In the genomic region with DNA sequence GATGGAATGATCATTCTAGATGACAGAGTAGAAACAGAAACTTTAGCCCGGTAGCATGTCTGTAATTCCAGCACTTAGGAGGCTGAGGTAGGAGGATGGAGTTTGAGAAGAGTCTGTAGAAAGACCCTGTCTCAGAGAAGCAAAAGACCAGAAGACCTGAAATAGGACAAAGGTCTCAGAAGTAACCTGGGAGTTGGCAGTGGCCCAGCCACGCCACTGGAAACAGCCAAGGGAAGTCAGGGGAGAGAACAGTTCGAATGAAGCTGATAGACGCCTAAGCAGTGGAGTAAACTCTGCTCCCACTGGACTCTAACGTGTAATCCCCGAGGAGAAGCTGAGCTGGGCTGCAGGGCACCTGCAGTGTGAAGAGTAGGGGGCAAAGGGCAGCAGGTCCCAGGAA, we compare ENCODE assay signal across 13 mouse cellular contexts. TPM values are rescaled to one million over a fixed set of nuclear protein-coding genes. Genes with fewer than 3 reads are reported as not detected.
"Had no signal": no experiment of that assay in that cellular context is flagged by ENCODE, and none has a peak within 500 bp of the region (broad histone marks: within the 10 kb centered on the region; RNA-seq: fewer than 3 reads in every experiment).

No protein-coding gene starts in this region.

- H3K9ac ChIP-seq: kidney, embryonic 15.5 days; liver, embryonic 12.5 days; lung, embryonic 15.5 days; midbrain, embryonic 12.5 days; neural tube, embryonic 13.5 days had no signal

- H3K4me3 ChIP-seq: kidney, embryonic 15.5 days; left cerebral cortex, adult 2 months; limb, embryonic 10.5 days; liver, embryonic 12.5 days; lung, embryonic 15.5 days; midbrain, embryonic 12.5 days; neural tube, embryonic 13.5 days had no signal

- H3K4me2 ChIP-seq: kidney, embryonic 15.5 days; liver, embryonic 12.5 days; lung, embryonic 15.5 days; midbrain, embryonic 12.5 days; neural tube, embryonic 13.5 days had no signal

- H3K27ac ChIP-seq: kidney, embryonic 15.5 days; left cerebral cortex, adult 2 months; limb, embryonic 10.5 days; liver, embryonic 12.5 days; lung, embryonic 15.5 days; midbrain, embryonic 12.5 days; neural tube, embryonic 13.5 days; stomach, postnatal 0 days had no signal

- H3K27me3 ChIP-seq: kidney, embryonic 15.5 days; liver, embryonic 12.5 days; lung, embryonic 15.5 days; midbrain, embryonic 12.5 days; neural tube, embryonic 13.5 days had no signal

- DNase-seq: lung, postnatal 14 days; retina, postnatal 1 day; thymus, postnatal 4 days had no signal

- H3K9me3 ChIP-seq: kidney, embryonic 15.5 days; limb, embryonic 10.5 days; liver, embryonic 12.5 days; lung, embryonic 15.5 days; midbrain, embryonic 12.5 days; neural tube, embryonic 13.5 days had no signal

- ATAC-seq: liver, embryonic 12.5 days; midbrain, embryonic 16.5 days had no signal

- H3K4me1 ChIP-seq: kidney, embryonic 15.5 days; limb, embryonic 10.5 days; liver, embryonic 12.5 days; lung, embryonic 15.5 days; midbrain, embryonic 12.5 days; neural tube, embryonic 13.5 days had no signal

RNA-seq across cellular contexts. Expression of gene Lrp4, which starts 27.9 kb away (rescaled TPM):
- total RNA-seq: megakaryocyte-erythroid progenitor cell, adult 5-6 weeks had no signal
